Mouse (Mus musculus) CH12.LX (cell line): ENCODE measurements around the gene Mecp2. TPM values are rescaled to one million over a fixed set of nuclear protein-coding genes. Genes with fewer than 3 reads are reported as not detected.

Source experiments
- DNase-seq: peaks from one replicate; pipeline ENCODE4 v3.0.0-alpha.2; 2013; ENCODE audit errors: extremely low read depth
- H3K27ac ChIP-seq: 2 replicates; pipeline ENCODE4 v1.5.1; 2012; ENCODE audit warnings: low read depth, mild to moderate bottlenecking, control low read depth, moderate library complexity; ENCODE audit not compliant: insufficient read depth
- H3K27me3 ChIP-seq: replicated peaks from 2 replicates; pipeline ENCODE3; 2012; ENCODE audit warnings: inconsistent platforms
- H3K36me3 ChIP-seq, 2 experiments: replicated peaks in 1 of 2; 2 replicates each; pipeline versions ENCODE3 to v1.6.1; 2012; ENCODE audit warnings: inconsistent platforms in 1 of 2, low read length in 1 of 2, mild to moderate bottlenecking in 1 of 2, mixed read lengths in 1 of 2, moderate library complexity in 1 of 2; ENCODE audit not compliant: control insufficient read depth in 1 of 2, insufficient read depth in 1 of 2
- H3K4me1 ChIP-seq, 2 experiments: 2 replicates each; pipeline ENCODE4 v1.6.1; 2012; ENCODE audit warnings: inconsistent platforms in 1 of 2, moderate library complexity in 1 of 2; ENCODE audit not compliant: insufficient read depth in 2 of 2, control insufficient read depth in 1 of 2
- H3K4me2 ChIP-seq: 2 replicates; pipeline ENCODE4 v1.6.1; 2012; ENCODE audit warnings: low read depth, mild to moderate bottlenecking, control low read depth; ENCODE audit not compliant: poor library complexity, insufficient read depth, severe bottlenecking
- H3K4me3 ChIP-seq, 3 experiments: fragments of 150-350 bp in 1 of 3; sonication (generic) in 1 of 3; replicated peaks in 1 of 3; 2 replicates each; pipeline versions ENCODE3 to v1.5.1; 2011 to 2012; ENCODE audit warnings: low read depth in 2 of 3, low read length in 2 of 3, mild to moderate bottlenecking in 2 of 3, moderate library complexity in 2 of 3, control low read depth in 1 of 3, improper control_type of control experiment in 1 of 3, inconsistent platforms in 1 of 3, mixed read lengths in 1 of 3; ENCODE audit not compliant: poor library complexity in 1 of 3
- H3K79me2 ChIP-seq: replicated peaks from 2 replicates; pipeline ENCODE4 v1.6.1; 2012; ENCODE audit warnings: mild to moderate bottlenecking, moderate library complexity; ENCODE audit not compliant: control insufficient read depth, poor library complexity, insufficient read depth, severe bottlenecking; ENCODE audit errors: extremely low read depth
- H3K9ac ChIP-seq: 2 replicates; pipeline ENCODE4 v1.6.1; 2012; ENCODE audit warnings: low read depth, mild to moderate bottlenecking, control low read depth, moderate library complexity; ENCODE audit not compliant: insufficient read depth
- H3K9me3 ChIP-seq: replicated peaks from 2 replicates; pipeline ENCODE3; 2012; ENCODE audit warnings: low read length, inconsistent platforms, mixed read lengths
- BHLHE40 ChIP-seq: IDR thresholded peaks from 2 replicates; pipeline ENCODE4 v1.6.1; 2011; ENCODE audit warnings: mild to moderate bottlenecking, low read depth, low read length, improper control_type of control experiment
- CHD2 ChIP-seq: IDR thresholded peaks from 2 replicates; pipeline ENCODE4 v1.6.1; 2011; ENCODE audit warnings: low read length, improper control_type of control experiment
- CTCF ChIP-seq, 2 experiments: IDR thresholded peaks in 1 of 2; conservative IDR thresholded peaks in 1 of 2; 2 replicates each; pipeline ENCODE4 v1.5.1; 2011 to 2012; ENCODE audit warnings: low read depth in 2 of 2, low read length in 2 of 2, improper control_type of control experiment in 1 of 2, inconsistent platforms in 1 of 2, mild to moderate bottlenecking in 1 of 2, moderate library complexity in 1 of 2
- E2F4 ChIP-seq: IDR thresholded peaks from 2 replicates; pipeline ENCODE4 v1.6.1; 2011; ENCODE audit warnings: low read depth, low read length, improper control_type of control experiment; ENCODE audit not compliant: insufficient replicate concordance
- ELF1 ChIP-seq: IDR thresholded peaks from 2 replicates; pipeline ENCODE4 v1.6.1; 2014; ENCODE audit warnings: low read depth, mild to moderate bottlenecking, inconsistent platforms, low read length, improper control_type of control experiment
- ETS1 ChIP-seq: conservative IDR thresholded peaks from 2 replicates; pipeline ENCODE4 v1.6.1; 2012; ENCODE audit warnings: low read depth, mild to moderate bottlenecking, inconsistent platforms, low read length, improper control_type of control experiment, moderate library complexity
- GABPA ChIP-seq: IDR thresholded peaks from 2 replicates; pipeline ENCODE4 v1.6.1; 2012; ENCODE audit warnings: low read depth, low read length, improper control_type of control experiment, inconsistent platforms; ENCODE audit not compliant: insufficient replicate concordance
- IRF4 ChIP-seq: IDR thresholded peaks from 2 replicates; pipeline ENCODE4 v1.6.1; 2014; ENCODE audit warnings: low read depth, mild to moderate bottlenecking, inconsistent platforms, low read length, improper control_type of control experiment
- JUN ChIP-seq: IDR thresholded peaks from 2 replicates; pipeline ENCODE4 v1.6.1; 2011; ENCODE audit warnings: low read depth, mild to moderate bottlenecking, low read length, improper control_type of control experiment, moderate library complexity; ENCODE audit not compliant: insufficient read depth
- MAZ ChIP-seq: IDR thresholded peaks from 2 replicates; pipeline ENCODE4 v1.6.1; 2012; ENCODE audit warnings: low read depth, mild to moderate bottlenecking, inconsistent platforms, low read length, improper control_type of control experiment, moderate library complexity
- MXI1 ChIP-seq: IDR thresholded peaks from 2 replicates; pipeline ENCODE4 v1.6.1; 2011; ENCODE audit warnings: mild to moderate bottlenecking, low read depth, low read length, improper control_type of control experiment
- MYC ChIP-seq: IDR thresholded peaks from 2 replicates; pipeline ENCODE4 v1.6.1; 2011; ENCODE audit warnings: low read depth, mild to moderate bottlenecking, improper control_type of control experiment, low read length
- NRF1 ChIP-seq: IDR thresholded peaks from 2 replicates; pipeline ENCODE4 v1.6.1; 2014; ENCODE audit warnings: low read depth, mild to moderate bottlenecking, inconsistent platforms, low read length, improper control_type of control experiment, moderate library complexity
- PAX5 ChIP-seq: IDR thresholded peaks from 2 replicates; pipeline ENCODE4 v1.6.1; 2012; ENCODE audit warnings: low read length, inconsistent platforms, mixed read lengths
- POLR2AphosphoS2 ChIP-seq: IDR thresholded peaks from 2 replicates; pipeline ENCODE4 v1.6.1; 2011; ENCODE audit warnings: low read depth, low read length, improper control_type of control experiment
- RAD21 ChIP-seq: IDR thresholded peaks from 2 replicates; pipeline ENCODE4 v1.6.1; 2011; ENCODE audit warnings: low read depth, mild to moderate bottlenecking, low read length, improper control_type of control experiment, moderate library complexity
- SIN3A ChIP-seq: IDR thresholded peaks from 2 replicates; pipeline ENCODE4 v1.6.1; 2012; ENCODE audit warnings: low read length, improper control_type of control experiment, inconsistent platforms
- SMC3 ChIP-seq: IDR thresholded peaks from 2 replicates; pipeline ENCODE4 v1.6.1; 2011; ENCODE audit warnings: low read depth, low read length, improper control_type of control experiment
- TBP ChIP-seq: conservative IDR thresholded peaks from 2 replicates; pipeline ENCODE4 v1.6.1; 2011; ENCODE audit warnings: low read depth, low read length, improper control_type of control experiment
- TCF12 ChIP-seq: IDR thresholded peaks from 2 replicates; pipeline ENCODE4 v1.6.1; 2014; ENCODE audit warnings: low read depth, mild to moderate bottlenecking, inconsistent platforms, low read length, improper control_type of control experiment
- USF1 ChIP-seq: IDR thresholded peaks from 2 replicates; pipeline ENCODE4 v1.6.1; 2014; ENCODE audit warnings: low read depth, mild to moderate bottlenecking, inconsistent platforms, low read length, improper control_type of control experiment
- USF2 ChIP-seq: conservative IDR thresholded peaks from 2 replicates; pipeline ENCODE4 v1.6.1; 2011; ENCODE audit warnings: low read depth, low read length, improper control_type of control experiment
- ZC3H11A ChIP-seq: IDR thresholded peaks from 2 replicates; pipeline ENCODE4 v1.6.1; 2012; ENCODE audit warnings: low read depth, mild to moderate bottlenecking, inconsistent platforms, low read length, improper control_type of control experiment
- ZKSCAN1 ChIP-seq: IDR thresholded peaks from 2 replicates; pipeline ENCODE4 v1.6.1; 2012; ENCODE audit warnings: low read depth, inconsistent platforms, low read length, improper control_type of control experiment, borderline replicate concordance
- ZMIZ1 ChIP-seq: IDR thresholded peaks from 2 replicates; pipeline ENCODE4 v1.6.1; 2012; ENCODE audit warnings: low read depth, mild to moderate bottlenecking, inconsistent platforms, low read length, improper control_type of control experiment
- ZNF384 ChIP-seq: IDR thresholded peaks from 2 replicates; pipeline ENCODE4 v1.6.1; 2012; ENCODE audit warnings: low read depth, low read length, improper control_type of control experiment, inconsistent platforms
- dilution Hi-C: fragments of 300-500 bp; cut with MboI; formaldehyde crosslinking; loops from 2 replicates; pipeline ENCODE4 v1.14.3; 2020; ENCODE audit warnings: low sequenced_read_pairs; ENCODE audit not compliant: extremely low pct_unique_long_range_greater_than_20kb, extremely low pct_ligation_motif_present
- in situ Hi-C: fragments of 300-500 bp; cut with MboI; formaldehyde crosslinking; loops from 3 replicates; pipeline ENCODE4 v1.14.3; 2019; ENCODE audit warnings: low sequenced_read_pairs, low pct_ligation_motif_present, low pct_unique_long_range_greater_than_20kb, mixed read lengths
- polyA plus RNA-seq: library from polyadenylated mRNA; unstranded; fragments of >175 nt; gene quantifications from 2 replicates; pipeline ENCODE4 v1.2.1, GENCODE M21; 2012; ENCODE audit warnings: low read depth; ENCODE audit not compliant: insufficient read length
- total RNA-seq, 2 experiments: library from RNA; depleted of rRNA; stranded (reverse); fragments of 300-350 nt in 1 of 2; fragments of >200 nt in 1 of 2; gene quantifications; 2 replicates each; pipeline ENCODE4 v1.2.3; 2012 to 2014

Mecp2 gene
- total and polyA plus RNA-seq, 3 experiments, result 9.9 to 12.0 (median 12.0) TPM

- no peaks in the 10 kb centered on the region for H3K27me3 ChIP-seq
- no peak for TF ChIP-seq TBP
- TF ChIP-seq MAZ, result no peak
- TF ChIP-seq ETS1, result no peak
- no peak for TF ChIP-seq ZMIZ1
- no peak for TF ChIP-seq CHD2
- TF ChIP-seq ZNF384, result no peak
- no peak for TF ChIP-seq IRF4
- no peak for TF ChIP-seq CTCF (conservative IDR thresholded peaks at IDR 0.05 in 1 of 2, IDR thresholded peaks at IDR 0.05 in 1 of 2; ENCODE audit: low read depth in 2 of 2, low read length in 2 of 2)
- TF ChIP-seq MYC, result no peak
- TF ChIP-seq BHLHE40, result no peak
- no peak for TF ChIP-seq E2F4
- no peak for TF ChIP-seq USF2
- no peak for TF ChIP-seq MXI1
- TF ChIP-seq ZC3H11A, result no peak
- dilution Hi-C loops, result no loop called here
- no peak for DNase-seq
- H3K9ac ChIP-seq, result no peak overlapping the region
- H3K4me1 ChIP-seq, result no peaks in the 10 kb centered on the region
- H3K4me3 ChIP-seq, result no peak overlapping the region
- in situ Hi-C loops, result no loop called here
- H3K36me3 ChIP-seq, result peaks cover 26 to 53% of the 10 kb centered on the region in 2 experiments
- no peaks in the 10 kb centered on the region for H3K9me3 ChIP-seq
- peaks cover 6% of the 10 kb centered on the region; the same call in 1 of the 2 replicates for H3K79me2 ChIP-seq
- H3K27ac ChIP-seq, result no peak overlapping the region
- H3K4me2 ChIP-seq, result no peak overlapping the region
Measured at GRCm38 (mm10) chrX:74037702-74038375, 97.3 kb downstream of the Mecp2 start.

GRCm38 (mm10) chrX:74030000-74030399 is 105.2 kb downstream of the Mecp2 start:
- Histone ChIP-seq H3K9ac (no peak overlapping the region), H3K4me1 (no peaks in the 10 kb centered on the region), H3K4me3 (no peak overlapping the region), H3K27me3 (no peaks in the 10 kb centered on the region), H3K27ac (no peak overlapping the region), H3K4me2 (no peak overlapping the region), H3K36me3 (peaks cover 8 to 42% of the 10 kb centered on the region in 2 experiments), H3K9me3 (no peaks in the 10 kb centered on the region), H3K79me2 (no peaks in the 10 kb centered on the region)
- dilution Hi-C loops (no loop called here), in situ Hi-C loops (no loop called here)
- no peak for DNase-seq
- TF ChIP-seq ETS1 (no peak), NRF1 (no peak), PAX5 (no peak), JUN (no peak), USF2 (no peak), SIN3A (no peak), GABPA (no peak), CHD2 (no peak), ZNF384 (no peak), RAD21 (no peak), SMC3 (no peak), ZKSCAN1 (no peak), ELF1 (no peak), TCF12 (no peak), POLR2AphosphoS2 (no peak), ZMIZ1 (no peak), USF1 (no peak)
